Mouse (Mus musculus): ENCODE results near the gene Ap4b1.

- no peak for TF ChIP-seq POLR2A (IDR thresholded peaks at IDR 0.05; ENCODE audit: control insufficient read depth, low read depth, low read length)
- TF ChIP-seq CTCF (IDR thresholded peaks at IDR 0.05; ENCODE audit: control insufficient read depth, insufficient read depth, insufficient replicate concordance, low read depth, low read length) = no peak
Measured at GRCm38 (mm10) chr3:103810967-103811366, 1.6 kb downstream of the Ap4b1 start.

All from testis, adult 2 months (tissue).